In the genomic region with DNA sequence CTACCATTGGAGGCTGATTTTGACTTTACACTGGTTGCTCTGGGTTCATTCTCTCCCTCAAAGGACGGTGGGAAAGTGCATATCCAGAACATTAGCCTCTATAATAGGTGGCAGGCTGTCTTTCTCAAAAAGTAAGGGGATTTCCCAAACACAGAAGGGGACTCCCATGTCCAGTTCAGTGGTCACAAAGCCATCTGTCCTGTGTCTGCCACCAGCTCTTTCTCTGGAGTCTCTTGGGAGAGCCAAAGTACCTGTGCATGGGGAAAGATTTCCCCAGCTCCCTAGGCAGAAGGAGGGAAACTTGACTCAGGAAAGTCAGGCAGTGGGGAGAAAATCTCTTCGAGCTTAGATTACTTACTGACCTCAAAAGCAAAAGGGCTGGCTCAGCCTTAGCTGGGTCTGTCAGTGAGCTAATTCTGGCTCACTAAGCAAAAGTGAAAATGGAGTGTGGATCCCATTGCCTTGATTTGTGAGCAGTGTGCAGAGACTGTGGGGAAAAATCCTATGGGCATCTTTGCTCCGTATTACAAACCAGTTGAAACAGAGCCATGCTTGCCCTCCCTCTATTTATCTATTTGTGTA, we compare ENCODE assay signal across 21 mouse cellular contexts. TPM values are rescaled to one million over a fixed set of nuclear protein-coding genes. Genes with fewer than 3 reads are reported as not detected.
A peak's percentile ranks its signal among the peaks of the same experiment; 100 is the strongest.
DNase-seq lines count a peak whose midpoint lies in the region; ATAC-seq and TF ChIP-seq lines count a peak whose summit lies in the region.
"Had no signal": no experiment of that assay in that cellular context is flagged by ENCODE, and none has a peak within 500 bp of the region (broad histone marks: within the 10 kb centered on the region; RNA-seq: fewer than 3 reads in every experiment).

No protein-coding gene starts in this region.

- 61% methylated on average over 3 of the region's 3 CpGs for WGBS in kidney, adult 2 months
- WGBS in kidney, embryonic 14.5 days = 71% methylated on average over 3 of the region's 3 CpGs
- 91% methylated on average over 3 of the region's 3 CpGs for WGBS in macrophage (ENCODE audit: missing documents)
- 65% methylated on average over 3 of the region's 3 CpGs for WGBS in lung, adult 2 months

- H3K27ac ChIP-seq in kidney, adult 2 months (ENCODE audit: insufficient read depth, low read depth, low read length) = no peak overlapping the region
- H3K27ac ChIP-seq in kidney, embryonic 14.5 days (ENCODE audit: low read depth, low read length) = no peak overlapping the region
- H3K27ac ChIP-seq in macrophage = peak overlapping the region; percentile 16
- H3K27ac ChIP-seq: embryonic facial prominence, embryonic 10.5 days; forebrain, embryonic 13.5 days; heart, adult 2 months; heart, embryonic 15.5 days; hindbrain, embryonic 10.5 days; hindbrain, embryonic 14.5 days had no signal

- H3K9ac ChIP-seq in kidney, embryonic 14.5 days (ENCODE audit: low read depth, low read length) = no peak overlapping the region
- H3K9ac ChIP-seq: forebrain, embryonic 13.5 days; forebrain, postnatal 0 days; heart, embryonic 15.5 days; hindbrain, embryonic 14.5 days had no signal

- H3K4me1 ChIP-seq in kidney, adult 2 months (ENCODE audit: control insufficient read depth, insufficient read depth, low read length) = peaks cover 14% of the 10 kb centered on the region; the same call in 1 of the 2 replicates
- peaks cover 2% of the 10 kb centered on the region; the same call in 1 of the 2 replicates for H3K4me1 ChIP-seq in kidney, embryonic 14.5 days (ENCODE audit: control insufficient read depth, insufficient read depth, low read length)
- no peaks in the 10 kb centered on the region for H3K4me1 ChIP-seq in lung, adult 2 months (ENCODE audit: control insufficient read depth, insufficient read depth, low read length)

- H3K27me3 ChIP-seq in kidney, adult 2 months (replicated peaks; ENCODE audit: control insufficient read depth, insufficient read depth, low read length) = no peaks in the 10 kb centered on the region
- H3K27me3 ChIP-seq in kidney, embryonic 14.5 days (ENCODE audit: control insufficient read depth, insufficient read depth, low read length) = no peaks in the 10 kb centered on the region
- H3K27me3 ChIP-seq: forebrain, embryonic 13.5 days; heart, embryonic 15.5 days had no signal

- H3K4me3 ChIP-seq in kidney, adult 2 months (ENCODE audit: insufficient read depth, low read depth, low read length) = no peak overlapping the region
- no peak overlapping the region for H3K4me3 ChIP-seq in kidney, embryonic 14.5 days (ENCODE audit: low read length)
- no peak overlapping the region for H3K4me3 ChIP-seq in macrophage (ENCODE audit: inconsistent target)
- H3K4me3 ChIP-seq in lung, adult 2 months (replicated peaks; ENCODE audit: extremely low read depth, low read depth, low read length) = no peak overlapping the region
- H3K4me3 ChIP-seq: embryonic facial prominence, embryonic 10.5 days; forebrain, embryonic 13.5 days; heart, adult 2 months; heart, embryonic 15.5 days; hindbrain, embryonic 10.5 days had no signal

- TF ChIP-seq POLR2A in kidney, adult 2 months (IDR thresholded peaks at IDR 0.05; ENCODE audit: low read depth, low read length) = no peak
- TF ChIP-seq POLR2A in lung, adult 2 months (IDR thresholded peaks at IDR 0.05; ENCODE audit: borderline replicate concordance, extremely low read depth, low read depth, low read length) = no peak

- ATAC-seq in kidney, embryonic 14.5 days (ENCODE audit: low FRiP score, low TSS enrichment) = no peak
- ATAC-seq: CD4-positive, CD25-positive, alpha-beta regulatory T cell, adult 4 months; forebrain, embryonic 13.5 days; forebrain, postnatal 0 days; intestine, embryonic 16.5 days had no signal

- peak; percentile 12 for DNase-seq in kidney, adult 2 months
- DNase-seq in brain, adult 2 months (ENCODE audit: low read depth, low spot score) = peak; percentile 15
- no peak for DNase-seq in lung, adult 2 months
- DNase-seq in embryo, embryonic 10 days (ENCODE audit: low spot score) = no peak
- DNase-seq: adrenal gland, postnatal 10 days; cerebellum, adult 18-20 months; cerebellum, adult 9-11 months; cerebellum, postnatal 36 days; forebrain, postnatal 0 days; heart, adult 2 months; heart, postnatal 14 days had no signal

- no peaks in the 10 kb centered on the region for H3K36me3 ChIP-seq in kidney, adult 2 months (ENCODE audit: control insufficient read depth, insufficient read depth, low read length)
- no peaks in the 10 kb centered on the region for H3K36me3 ChIP-seq in kidney, embryonic 14.5 days (ENCODE audit: control insufficient read depth, insufficient read depth, low read length)
- no peaks in the 10 kb centered on the region for H3K36me3 ChIP-seq in macrophage (ENCODE audit: inconsistent target)
- H3K36me3 ChIP-seq: heart, embryonic 15.5 days had no signal

- no peaks in the 10 kb centered on the region for H3K9me3 ChIP-seq in kidney, embryonic 14.5 days (ENCODE audit: control insufficient read depth, low read length)
- H3K9me3 ChIP-seq: embryonic facial prominence, embryonic 10.5 days; forebrain, embryonic 13.5 days; heart, embryonic 15.5 days; hindbrain, embryonic 10.5 days had no signal

- TF ChIP-seq CTCF in kidney, adult 2 months (conservative IDR thresholded peaks at IDR 0.05; ENCODE audit: insufficient read depth, insufficient read length, low read depth, low read length) = no peak
- TF ChIP-seq CTCF in lung, adult 2 months (IDR thresholded peaks at IDR 0.05; ENCODE audit: insufficient read depth, low read length) = no peak

- no peak overlapping the region for H3K4me2 ChIP-seq in kidney, embryonic 14.5 days (replicated peaks; ENCODE audit: low read depth, low read length)
- H3K4me2 ChIP-seq: forebrain, embryonic 13.5 days; heart, embryonic 11.5 days; heart, embryonic 15.5 days; hindbrain, embryonic 14.5 days had no signal

- no peaks in the 10 kb centered on the region for H3K79me2 ChIP-seq in macrophage (ENCODE audit: inconsistent target)

RNA-seq across cellular contexts. Expression of a gene that starts 31.0 kb away (rescaled TPM):
- polyA plus RNA-seq in kidney, adult 2 months (2012; rRNA removed) = 5.6 and 6.6 TPM in 2 replicates
- 20.2 and 26.6 TPM in 2 replicates for polyA plus RNA-seq in kidney, embryonic 14.5 days (2014; fragmentation: Nextera tagmentation; extraction: Ambion mirVana)
- total RNA-seq in macrophage (2018; cell fraction: chromatin; rRNA removed) = 1 to 10 TPM in 20 of 26 experiments, under 1 TPM in 4, not detected in 2; 0.44 to 8.1 (median 4.0) TPM
- total RNA-seq in macrophage (2018; cell fraction: cytosol; rRNA removed) = 1 to 10 TPM; 1.6 to 4.6 (median 3.2) TPM
- total RNA-seq in macrophage (2018; cell fraction: nucleus; rRNA removed) = 1 to 10 TPM in 21 of 26 experiments, under 1 TPM in 4, not detected in 1; 0.63 to 6.5 (median 2.0) TPM
- polyA plus RNA-seq in macrophage (2018) = 2.0 to 3.1 TPM (median 2.6 TPM) in 3 replicates
- polyA plus RNA-seq in lung, adult 2 months (2012; rRNA removed) = 2.1 and 2.3 TPM in 2 replicates

Comparison
In these comparisons a context has a peak if more than half of its experiments do, and no peak if none do; other contexts are left out.
1. DNase-seq: peak in kidney, adult 2 months (single experiment) and brain, adult 2 months (single experiment); none in lung, adult 2 months (single experiment) and embryo, embryonic 10 days (single experiment).